Mouse (Mus musculus) thymus, postnatal 25 days (tissue): ENCODE measurements around the gene Gpd1l.

Experiments used
- DNase-seq: peaks from one replicate; pipeline ENCODE4 v3.0.0; 2022

Gpd1l gene

GRCm38 (mm10) chr9:114925039-114925438, 8.7 kb downstream of the Gpd1l start:
- no peak for DNase-seq

- DNase-seq = no peak
Observed at GRCm38 (mm10) chr9:114924511-114924910, 9.3 kb downstream of the Gpd1l start.

- DNase-seq = no peak
Observed at GRCm38 (mm10) chr9:114922209-114922608, 11.6 kb downstream of the Gpd1l start.

DNA sequence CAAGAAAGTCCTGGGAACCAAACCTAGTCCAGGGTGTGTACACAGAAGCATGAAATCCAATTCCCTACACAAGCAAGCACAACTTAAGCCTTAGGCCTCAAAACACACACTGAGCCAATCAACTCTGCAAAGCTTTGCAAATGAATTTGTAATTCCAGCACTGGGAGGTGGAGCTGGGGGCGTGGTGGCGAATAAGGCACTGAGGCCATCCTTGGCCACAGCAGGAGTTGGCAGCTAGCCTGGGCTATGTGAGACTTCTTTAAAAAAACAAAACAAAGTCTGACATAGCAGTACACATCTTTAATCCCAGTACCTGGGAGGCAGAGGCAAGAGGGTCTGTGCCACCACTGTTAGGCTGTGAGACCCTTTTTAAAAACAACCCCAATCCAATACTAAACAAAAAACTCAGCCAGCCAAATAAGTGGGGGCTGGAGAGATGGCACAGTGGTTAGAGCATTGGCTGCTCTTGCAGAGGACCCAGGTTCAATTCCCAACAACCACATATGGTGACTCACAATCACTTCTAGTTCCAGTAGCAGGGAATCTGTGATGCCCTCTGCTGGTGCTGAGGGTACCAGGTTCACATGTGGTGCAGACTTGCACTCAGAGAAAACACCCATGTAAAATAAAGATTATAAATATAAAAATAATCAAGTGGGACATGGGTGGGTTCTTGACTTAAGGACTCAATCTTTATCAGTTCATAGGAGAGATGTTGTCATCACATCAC, 12.3 kb downstream of the Gpd1l start:
- no peak for DNase-seq

GRCm38 (mm10) chr9:114920569-114920968, 13.2 kb downstream of the Gpd1l start:
- no peak for DNase-seq

DNA sequence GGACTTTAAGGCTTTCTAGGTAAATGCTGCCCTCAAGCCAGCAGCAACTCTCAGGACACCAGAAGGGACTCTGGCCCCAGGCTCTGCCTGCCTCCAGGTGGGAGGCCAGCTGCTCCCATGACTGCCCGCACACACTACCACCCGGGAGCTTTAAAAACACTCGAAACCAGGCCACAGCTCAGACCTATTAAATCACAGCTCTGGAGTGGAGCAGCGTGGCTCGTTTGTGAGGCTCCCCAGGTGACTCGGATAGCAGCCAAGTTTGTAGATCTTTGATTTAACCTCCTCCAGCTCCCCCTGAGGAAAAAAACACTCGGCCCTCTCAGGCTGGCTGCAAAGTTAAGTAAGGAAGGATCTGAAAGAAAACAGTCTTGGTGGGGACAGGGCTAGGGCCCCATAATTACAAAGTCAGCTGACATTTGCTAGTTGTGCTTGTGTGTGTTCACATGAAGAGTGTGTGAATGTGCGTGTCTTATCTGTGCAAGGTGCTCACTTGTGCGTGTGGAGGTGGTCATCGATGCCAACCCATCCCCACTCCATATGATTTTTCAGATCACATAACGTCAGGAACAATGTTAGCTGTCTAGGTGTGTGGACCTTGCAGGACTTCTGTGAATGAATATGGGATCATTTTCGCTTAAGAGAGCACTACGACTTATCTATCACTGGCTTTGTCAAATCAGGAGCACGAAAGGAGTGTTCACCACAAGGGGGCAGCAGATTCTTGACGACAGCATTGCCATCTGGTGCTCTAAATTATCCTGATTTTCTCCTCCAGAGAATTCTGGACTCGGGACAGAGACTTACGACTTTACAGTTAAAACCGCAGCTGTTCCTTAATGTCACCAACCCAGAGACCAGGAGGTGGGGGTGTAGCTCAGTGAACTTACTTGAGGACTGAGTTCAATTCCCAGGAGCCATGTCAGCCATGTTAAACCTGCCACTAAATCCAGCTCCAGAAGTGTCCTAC, 20.8 kb downstream of the Gpd1l start:
- DNase-seq = peak; percentile 48

DNA sequence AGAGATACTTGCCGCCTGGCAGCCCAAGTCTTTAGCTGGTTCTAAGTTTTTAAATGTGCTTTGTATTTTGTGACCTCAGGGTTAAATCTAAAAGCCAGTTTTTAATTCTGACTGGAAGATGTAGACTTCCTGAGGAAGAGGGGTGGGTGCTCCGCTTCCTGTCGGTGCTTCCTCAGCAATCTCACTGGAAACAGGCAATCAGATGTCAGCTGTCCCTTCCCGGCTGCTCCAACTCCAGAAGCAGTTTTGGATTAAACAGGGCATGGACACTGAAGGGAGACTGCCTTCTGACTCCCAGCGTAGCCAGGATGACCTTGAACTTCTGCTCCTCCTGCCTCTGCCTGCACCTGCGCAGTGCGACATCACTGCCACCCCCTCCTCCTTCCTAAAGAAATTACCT, 26.3 kb downstream of the Gpd1l start:
- no peak for DNase-seq

DNA sequence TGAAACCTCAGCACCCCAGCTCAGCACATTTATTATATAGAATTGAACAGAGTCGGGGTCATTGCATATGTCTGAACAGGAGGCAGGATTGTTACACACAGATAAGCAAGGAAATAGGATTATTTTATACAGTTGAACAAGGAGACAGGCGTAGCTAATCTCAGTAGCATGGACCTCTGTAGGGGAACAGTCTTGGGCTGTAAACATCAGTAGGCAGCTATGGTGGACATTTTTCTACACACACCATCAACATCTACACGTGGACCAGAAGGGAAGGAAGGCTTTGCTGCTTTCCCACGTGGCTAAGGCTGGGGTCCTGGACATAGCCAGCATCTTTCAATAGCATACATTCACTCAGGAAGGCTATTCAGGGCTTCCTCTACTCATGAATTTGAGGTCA, 37.9 kb downstream of the Gpd1l start:
- DNase-seq = no peak

DNA sequence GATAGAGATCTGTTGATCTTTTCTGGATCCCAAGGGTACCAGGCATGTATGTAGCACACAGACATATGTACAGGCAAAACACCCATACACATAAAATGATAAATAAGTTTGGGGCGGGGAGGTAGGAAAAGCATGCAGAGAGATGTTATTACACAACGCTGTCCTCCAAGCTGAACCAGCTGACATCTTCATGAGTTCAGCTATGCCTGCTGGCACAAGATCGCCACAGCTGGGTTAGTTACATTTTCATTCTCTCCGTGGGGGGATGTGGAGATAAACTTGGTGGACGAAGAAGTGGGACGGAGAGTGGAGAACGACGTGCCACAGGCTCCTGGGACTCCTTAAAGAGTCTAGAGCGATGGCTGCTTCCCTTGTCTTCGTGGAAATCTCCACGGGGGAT, 40.8 kb downstream of the Gpd1l start:
- DNase-seq = no peak

DNA sequence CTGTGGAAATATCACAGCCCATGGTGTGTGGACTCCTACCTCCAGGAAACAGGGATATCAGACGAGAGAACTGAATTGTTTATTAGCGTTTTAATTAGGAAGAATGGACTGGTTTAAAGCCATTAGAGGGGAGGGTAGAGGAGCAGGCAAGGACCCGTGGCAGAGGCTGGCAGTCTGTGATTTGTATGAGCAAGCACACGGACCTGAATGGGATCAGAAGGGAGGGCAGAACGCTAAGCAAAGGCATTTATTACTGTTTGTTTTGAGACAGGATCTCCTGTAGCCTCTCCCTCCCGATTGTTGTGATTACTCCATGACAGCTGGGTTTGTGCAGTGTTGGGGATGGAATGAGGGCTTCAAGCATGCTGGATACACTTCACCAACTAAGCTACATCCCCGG, 43.4 kb downstream of the Gpd1l start:
- DNase-seq = no peak

DNA sequence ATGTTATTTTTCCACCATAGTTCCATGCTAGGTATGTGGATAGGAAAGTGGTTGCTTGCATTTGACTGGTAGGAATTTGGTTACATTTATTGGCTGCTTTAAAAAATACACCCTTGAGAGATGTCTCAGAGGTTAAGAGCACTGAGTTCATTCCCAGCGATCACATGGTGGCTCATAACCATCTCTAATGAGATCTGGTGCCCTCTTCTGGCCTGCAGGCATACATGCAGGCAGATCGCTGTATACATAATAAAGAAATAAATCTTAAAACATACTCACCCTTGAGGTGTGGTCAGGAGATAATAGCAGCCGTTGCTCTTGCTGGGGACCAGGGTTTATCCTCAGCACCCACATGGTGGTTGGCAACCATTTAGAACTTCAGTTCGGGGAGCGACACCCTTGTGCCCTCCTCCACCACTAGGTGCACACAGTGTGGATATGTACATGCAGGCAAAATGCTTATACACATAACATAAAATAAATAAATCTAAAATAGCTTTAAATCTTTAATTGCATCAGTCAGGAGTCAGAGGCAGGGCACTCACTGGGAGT, 44.9 kb downstream of the Gpd1l start:
- DNase-seq = no peak

DNA sequence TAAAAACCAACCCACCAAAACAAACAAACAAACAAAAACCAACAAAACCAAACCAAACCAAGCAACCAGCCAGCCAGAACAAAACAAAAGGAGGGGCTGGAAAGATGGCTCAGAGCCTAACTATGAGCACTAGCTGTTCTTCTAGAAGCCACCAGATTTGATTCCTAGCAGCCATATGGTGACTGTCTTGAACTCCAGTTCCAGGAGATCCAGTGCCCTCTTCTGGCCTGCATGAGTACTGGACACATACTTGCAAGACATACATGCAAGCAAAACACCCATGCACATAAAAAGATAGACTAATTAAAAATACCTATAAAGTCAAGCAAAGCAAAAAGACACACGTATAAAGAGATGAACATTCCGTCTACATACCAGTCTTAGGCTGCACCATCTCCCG, 46.1 kb downstream of the Gpd1l start:
- peak; percentile 36 for DNase-seq

GRCm38 (mm10) chr9:114885991-114886662, 47.7 kb downstream of the Gpd1l start:
- DNase-seq = no peak

GRCm38 (mm10) chr9:114885564-114885963, 48.2 kb downstream of the Gpd1l start:
- DNase-seq = no peak

- DNase-seq = no peak
Observed at GRCm38 (mm10) chr9:114881977-114882376, 51.8 kb downstream of the Gpd1l start.

GRCm38 (mm10) chr9:114855327-114855726, 78.5 kb downstream of the Gpd1l start:
- DNase-seq = no peak

GRCm38 (mm10) chr9:114854686-114855085, 79.1 kb downstream of the Gpd1l start:
- DNase-seq = no peak

DNA sequence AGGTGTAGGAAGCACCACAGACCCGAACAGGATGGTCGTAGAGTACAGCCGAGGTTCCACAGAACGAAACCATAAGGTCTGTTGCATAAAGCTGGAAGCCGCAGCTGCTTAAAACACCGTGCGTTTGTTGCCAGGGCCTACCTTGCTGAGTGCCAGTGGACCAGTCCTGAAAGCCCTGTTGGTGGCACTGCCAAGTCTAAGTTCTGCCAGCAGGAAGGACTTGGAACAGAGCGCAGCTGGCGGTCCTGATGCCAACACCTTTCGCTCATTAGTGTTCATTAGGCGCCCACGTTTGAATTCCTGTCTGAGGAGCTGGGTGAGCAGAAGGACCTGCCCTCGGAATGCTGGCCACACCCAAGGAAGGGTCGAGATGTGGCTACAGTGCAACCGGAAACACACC, 80.5 kb downstream of the Gpd1l start:
- DNase-seq = no peak

DNA sequence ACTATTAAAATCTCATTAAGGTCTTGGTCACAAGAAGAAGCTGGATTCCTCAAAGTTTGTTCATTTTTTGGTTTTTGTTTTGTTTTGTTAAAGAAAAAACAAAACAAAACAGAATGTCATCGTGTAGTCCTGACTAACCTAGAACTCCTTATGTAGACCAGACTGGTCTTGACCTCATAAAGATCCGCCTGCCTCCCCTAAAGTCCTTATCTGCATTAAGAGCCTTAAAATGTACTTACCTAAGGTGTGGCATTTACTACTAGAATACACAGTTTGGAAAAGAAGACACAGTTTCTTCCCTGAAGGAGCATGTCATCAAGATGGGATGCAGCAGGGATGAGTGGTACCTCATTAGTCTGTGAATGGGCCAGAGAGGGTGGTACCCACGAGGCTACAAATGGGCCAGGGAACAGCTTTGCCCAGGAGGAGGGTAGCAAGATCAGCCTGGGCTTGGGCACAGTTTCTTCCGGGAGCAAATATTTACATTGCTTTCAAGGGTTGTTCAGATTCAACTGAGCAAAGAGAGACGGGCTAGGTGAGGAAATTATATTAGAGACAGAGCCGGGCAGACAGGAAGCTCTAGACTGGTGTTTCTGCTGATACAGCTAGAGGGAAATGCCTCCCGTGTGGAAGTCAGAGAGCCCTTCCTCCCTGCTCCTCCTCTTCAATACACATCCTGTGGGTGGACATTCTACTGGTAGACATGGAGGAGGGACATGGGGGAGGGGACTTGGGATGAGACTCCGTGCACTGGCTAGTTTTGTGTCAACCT, 82.2 kb downstream of the Gpd1l start:
- no peak for DNase-seq
